Mouse (Mus musculus) ZHBTc4 (cell line): ENCODE measurements at regions not wholly inside any gene's neighbourhood (a gene's known extent, or its start where the extent isn't known, plus 50 kb on each side); places are given as distances from the start of the nearest gene placed in this dataset.

Source experiments
- DNase-seq: peaks from one replicate; pipeline ENCODE4 v3.0.0-alpha.2; 2011; ENCODE audit warnings: low read depth, low spot score

DNA sequence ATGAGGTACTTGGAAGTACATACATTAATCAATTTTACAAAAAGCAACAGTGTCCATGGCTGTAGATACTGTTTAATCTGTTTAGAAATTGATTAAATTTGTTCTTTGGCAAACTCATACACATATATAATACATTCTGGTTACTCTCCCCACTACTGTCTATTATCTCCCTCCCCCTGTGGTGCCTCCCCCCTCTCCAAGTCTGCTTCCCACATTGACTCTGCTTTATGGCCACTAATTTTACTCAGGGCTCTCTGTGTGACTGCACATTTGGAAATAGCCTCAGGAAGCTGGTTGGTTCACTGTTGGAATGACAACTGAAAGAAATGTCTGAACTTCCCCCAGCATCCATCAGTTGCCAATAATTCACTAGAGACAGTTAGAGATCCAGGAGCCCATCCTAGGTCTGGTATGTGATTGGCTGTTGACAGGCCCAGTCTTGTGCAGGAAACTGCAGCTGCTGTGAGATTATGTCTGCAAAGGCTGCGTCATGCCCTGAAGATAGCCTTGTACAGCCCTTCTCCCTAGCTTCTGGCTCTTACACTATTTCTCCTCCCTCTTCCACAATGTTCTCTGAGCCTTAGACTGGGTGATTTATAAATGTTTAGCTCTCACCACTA is 204.6 kb upstream of the Trib2 start:
- no peak for DNase-seq

DNA sequence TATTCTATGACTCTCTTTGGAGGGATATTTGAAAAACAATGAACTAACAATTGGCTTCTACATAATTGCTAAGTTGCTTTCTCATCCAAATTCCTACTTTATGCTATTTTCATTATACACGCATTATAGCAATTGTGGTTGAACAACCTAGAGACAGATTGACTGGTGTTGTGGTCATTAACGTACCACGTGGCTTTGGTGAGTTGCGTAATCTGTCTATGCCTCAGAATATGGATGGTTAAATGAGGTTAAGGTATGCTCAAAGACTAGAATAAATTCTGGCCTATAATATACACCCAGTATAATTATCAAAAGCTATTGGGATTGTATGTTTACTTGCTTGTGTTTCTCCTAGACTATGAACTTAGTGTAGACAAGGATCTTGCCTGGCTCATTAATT is 201.5 kb upstream of the Trib2 start:
- DNase-seq, result no peak

DNA sequence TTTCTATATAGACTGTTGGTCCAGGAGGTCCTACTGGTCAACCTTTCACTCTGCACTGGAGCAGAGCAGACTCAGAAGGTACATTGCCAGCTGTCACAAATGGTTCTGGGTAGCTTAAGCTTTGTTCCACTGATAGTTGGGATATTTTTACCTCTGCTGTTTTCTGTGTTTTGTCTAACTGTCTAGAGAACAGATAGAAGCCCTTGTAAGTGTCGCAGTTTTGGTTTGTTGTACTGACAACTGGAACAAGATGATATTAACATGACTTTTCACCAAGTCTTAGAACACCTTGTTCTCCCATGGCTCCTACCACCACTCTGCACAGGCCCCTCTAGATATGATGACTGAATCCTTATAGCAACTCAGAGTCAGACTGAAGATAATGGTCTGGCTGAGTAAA is 199.9 kb upstream of the Trib2 start:
- no peak for DNase-seq

DNA sequence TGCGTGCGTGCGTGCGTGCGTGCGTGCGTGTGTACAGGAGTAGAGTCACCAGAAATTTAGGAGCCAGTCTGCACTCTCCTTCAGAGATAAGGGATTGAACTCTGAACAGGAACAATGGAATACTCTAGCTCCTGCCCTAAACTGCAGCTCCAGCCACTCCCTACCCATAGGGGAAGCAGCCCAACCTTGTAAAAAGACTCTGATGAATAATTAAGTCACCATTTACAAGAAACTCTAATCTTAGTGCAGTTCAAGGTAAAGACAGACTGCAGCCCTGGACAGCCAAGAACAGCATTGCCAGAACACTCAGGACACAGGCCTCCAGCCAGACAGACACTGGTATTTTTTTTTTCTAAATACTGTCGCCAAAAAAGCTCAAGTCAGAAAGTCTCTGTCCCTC is 198.9 kb upstream of the Trib2 start:
- DNase-seq, result peak; percentile 41

DNA sequence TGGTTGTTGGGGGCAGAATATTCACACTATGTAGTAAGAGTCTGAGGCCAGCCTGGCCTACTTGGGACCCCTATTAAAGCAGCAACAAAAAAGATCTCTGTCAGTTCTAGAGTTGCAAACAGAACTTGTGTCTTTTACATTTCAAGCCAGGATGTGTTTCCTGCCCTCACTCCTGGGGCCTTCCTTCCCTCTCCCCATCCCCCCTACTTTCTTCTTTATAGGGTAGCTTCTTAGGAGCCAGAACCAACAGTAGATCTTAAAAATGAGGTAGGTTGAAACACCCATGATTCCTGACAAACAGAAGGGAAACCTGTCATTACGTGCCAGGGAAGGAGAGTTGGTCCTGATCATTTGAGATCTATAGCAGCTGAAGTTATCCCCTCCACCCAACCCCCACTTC is 198.0 kb upstream of the Trib2 start:
- DNase-seq, result no peak

DNA sequence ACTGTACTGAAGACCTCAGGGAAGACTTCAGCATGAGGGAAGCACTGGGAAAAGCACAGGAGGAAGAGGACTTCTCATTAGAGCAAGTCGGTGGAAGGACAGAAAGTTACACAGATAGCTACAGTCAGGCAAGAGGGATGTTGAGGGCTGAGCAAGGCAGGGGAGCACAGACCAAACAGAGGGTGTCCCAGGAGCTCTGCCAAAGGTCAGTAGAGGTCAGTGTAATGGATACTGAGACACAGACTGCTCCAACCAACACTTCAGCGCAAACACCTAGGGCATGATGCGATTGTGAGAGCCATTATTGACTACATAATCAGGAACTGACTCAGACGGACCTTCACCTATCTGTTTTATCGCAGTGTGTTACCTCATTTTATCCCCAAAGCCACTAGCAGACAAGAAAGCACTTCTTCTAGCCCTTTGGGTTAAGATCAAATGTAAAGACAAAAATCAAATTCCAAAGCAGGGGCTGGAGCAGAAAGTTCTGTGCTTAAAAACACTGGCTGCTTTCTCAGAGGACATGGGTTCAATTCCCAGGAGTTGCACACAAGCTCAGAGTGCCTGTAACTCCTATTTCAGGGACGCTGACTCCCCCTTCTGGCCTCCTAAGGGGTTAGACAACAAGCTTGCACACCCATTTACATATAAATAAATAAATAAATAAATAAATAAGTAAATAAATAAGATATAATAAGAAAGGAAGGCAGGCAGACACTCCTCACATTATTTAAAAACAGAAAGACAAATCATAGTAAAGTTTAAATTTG is 197.3 kb upstream of the Trib2 start:
- DNase-seq, result no peak

DNA sequence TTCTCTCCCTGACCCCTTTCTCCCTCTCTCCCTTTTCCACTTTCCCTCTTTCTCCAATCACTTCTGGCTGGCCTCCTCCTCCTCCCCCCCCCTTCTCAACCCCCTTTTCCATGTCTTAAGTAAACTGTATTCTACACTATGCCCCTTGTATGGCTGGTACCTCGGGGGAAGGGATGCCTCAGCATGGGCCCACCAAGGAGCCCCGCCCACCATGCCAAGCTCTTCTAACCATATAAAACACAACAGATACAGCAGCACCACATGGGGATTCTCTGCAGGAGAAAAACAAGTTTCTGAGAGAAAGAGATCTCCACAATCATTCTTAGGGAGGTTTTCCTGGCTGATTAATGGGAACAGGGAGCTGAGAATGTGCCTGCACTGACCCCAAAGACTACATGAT is 196.6 kb upstream of the Trib2 start:
- no peak for DNase-seq

DNA sequence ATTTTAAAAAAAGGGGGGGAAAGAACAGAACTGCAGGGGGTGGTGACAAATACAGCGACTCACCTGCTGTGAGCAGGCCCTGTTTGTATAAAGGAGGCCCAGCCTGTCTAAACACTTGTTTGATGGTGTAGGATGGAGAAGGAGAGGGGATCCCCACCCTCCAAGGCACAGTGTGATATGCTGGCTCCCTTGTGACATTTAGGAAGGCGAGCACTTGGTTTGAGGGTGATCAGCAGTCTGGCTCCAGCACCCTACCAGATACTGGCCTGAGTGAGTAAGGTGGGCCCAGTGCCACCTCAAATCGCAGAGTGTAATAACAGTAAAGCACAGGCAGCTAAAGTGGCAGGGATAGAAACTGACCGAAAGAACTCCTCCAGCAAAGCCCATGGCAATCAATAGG is 195.4 kb upstream of the Trib2 start:
- DNase-seq, result no peak

DNA sequence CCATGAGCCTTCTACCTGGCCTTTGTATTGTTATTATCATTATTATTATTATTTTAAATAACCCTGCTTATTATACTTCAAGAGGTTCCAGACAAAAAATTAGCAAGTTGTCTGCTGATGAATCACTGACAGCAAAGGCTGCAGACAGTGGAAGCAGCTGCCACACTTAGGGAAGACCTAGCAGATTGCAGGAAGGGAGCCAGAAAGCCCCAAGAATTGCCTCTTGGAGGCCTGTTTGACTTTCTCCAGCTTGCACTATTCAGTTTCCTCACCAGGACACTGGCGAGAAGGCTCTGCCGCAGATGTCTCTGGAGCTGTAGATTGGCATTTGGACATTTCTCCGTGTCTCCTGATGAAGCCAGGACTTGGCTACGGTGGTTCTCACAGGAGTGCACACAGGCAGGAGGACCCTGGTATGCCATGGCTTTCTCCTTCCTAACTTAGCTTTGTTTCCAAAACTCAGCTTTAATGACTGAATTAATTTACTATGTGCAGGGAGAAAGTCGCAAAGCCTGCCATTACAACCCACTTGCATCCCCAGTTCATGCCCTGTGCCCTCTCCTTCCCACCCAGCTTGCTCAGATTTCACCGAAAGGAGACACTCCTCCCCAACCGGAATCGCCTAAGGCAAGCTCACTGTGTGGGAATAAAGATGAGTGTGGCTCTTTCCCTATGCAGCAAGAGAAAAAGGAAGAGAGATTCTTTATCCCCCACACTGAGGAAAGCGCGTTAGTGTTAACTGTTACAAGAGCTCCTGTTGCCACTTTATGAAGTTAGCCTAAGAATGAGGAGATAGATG is 193.3 kb upstream of the Trib2 start:
- DNase-seq, result peak; percentile 61

DNA sequence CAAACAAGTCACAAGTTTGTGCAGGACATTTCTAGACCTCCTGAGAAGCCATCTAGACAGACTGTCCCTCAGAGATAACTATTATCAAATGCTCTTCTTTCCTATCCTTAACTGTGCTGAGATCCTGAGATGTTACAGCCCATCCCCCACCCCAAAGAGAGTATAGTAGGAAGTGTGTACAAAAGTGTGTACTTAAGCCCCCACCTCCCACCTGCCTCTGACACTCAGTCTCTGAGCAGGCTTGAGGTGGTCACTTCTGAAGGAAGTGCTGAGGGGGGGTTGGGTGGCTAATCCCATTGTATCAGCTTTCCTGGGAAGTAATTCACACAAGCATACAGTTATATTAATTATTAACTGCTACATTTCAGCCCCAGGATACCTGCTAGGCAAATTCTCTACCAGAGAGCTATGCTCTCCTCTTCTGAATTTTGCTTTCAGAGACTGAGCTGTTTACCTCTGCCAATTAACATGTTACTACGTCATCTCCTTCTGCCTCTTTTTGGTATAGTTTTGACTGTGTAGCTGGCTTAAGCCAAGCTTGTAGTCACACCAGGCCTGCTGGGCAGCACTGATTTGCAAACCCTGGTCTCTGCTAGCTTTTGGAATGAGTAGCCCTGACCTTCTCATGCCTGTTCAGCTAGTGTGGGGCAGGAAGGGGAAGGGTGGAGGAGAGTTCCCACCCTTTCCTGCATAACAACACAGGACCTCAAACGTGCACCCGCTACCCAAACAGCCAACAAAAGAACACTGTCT is 192.2 kb upstream of the Trib2 start:
- DNase-seq, result peak; percentile 61

DNA sequence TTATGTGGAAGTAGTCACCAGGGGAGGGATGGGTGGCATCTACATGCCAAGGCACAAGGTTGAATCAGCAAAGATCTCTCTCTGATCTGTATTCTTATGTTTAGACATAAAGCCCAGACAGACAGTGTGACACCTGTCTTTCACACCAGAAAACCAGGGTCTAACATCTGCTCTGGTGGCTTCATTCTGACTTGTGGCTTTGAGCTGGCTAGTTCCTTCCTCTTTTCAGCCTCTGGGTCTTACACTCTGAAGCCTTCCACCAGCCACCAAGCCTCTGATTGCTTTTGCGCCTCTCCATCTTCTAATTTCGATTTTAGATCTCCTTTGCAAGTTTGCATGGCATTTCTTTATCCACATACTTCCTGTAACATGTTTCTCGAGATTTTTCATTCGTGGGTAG is 191.5 kb upstream of the Trib2 start:
- DNase-seq, result no peak

DNA sequence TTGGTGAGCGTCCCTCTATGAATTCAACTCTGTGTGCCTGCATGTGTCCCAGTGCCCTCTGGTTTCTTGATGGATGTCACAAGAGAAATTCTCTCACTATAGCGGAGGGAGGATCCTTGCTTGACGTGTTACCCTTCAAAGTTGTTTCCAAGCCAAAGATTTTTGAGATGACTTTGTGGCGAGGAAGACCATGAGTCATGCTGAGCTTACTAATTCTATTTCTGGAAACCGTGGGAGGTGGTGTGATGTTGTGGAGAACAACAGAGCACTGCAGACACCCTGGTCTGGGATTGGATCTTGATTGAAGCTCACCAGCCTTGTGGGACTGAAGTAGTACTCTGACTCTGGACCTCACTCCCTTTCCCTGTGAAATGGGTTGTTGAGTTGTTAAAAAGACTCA is 190.0 kb upstream of the Trib2 start:
- DNase-seq, result no peak

DNA sequence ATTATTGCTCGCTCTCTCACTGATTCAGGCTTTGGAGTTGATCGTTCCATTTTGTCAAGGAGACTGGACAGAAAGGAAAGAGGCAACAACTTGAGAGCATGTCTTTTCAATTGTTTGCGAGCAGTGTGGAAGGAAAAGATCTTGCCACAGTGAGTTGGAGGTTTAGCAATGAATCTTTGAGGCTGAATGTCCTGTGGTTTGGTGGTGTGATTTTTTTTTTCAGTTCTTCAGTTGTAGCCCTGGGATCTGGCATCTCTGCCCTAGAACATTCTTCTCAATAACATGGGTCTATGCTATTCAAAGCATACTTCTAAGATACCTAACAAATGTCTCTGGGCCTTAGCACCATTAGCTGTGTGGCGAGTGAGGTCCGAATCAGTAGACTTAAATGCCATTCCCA is 189.6 kb upstream of the Trib2 start:
- DNase-seq, result no peak

DNA sequence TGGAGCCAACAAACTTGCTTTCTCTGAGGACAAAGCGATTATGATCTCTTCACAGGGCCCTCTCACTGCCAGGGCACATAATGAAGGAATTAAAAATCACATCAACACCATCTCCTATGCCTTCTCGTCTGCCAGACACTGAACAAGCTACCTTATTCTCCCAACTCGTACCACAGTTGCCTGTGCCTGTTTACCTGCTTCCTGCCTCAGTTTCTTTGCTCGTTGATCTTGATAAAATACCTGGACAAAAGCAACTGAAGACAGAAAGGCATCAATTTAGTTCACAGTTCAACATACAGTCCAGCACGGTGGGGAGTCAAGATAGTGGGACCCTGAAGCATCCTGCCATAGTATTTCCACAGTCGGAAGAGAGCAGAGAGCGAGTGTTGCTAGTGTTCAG is 185.1 kb upstream of the Trib2 start:
- no peak for DNase-seq

DNA sequence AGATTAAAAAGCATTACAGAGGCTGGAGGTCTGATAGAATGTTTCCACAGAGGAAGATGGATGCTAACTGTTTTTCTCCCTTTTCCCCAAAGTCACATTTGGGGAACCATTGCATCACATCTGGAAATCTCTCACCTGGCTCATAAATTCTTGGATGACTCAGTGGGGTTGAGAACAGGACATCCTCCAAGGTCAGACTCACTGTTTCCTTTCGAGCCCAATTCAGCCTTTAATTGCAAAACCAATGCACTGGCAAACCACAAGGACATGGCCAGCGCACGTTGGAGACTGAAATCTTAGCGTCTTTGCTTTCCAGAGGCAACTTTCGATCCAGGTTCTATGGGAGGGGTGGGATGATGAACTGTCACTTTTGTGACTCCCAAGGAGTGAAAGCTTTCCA is 184.5 kb upstream of the Trib2 start:
- DNase-seq, result no peak

DNA sequence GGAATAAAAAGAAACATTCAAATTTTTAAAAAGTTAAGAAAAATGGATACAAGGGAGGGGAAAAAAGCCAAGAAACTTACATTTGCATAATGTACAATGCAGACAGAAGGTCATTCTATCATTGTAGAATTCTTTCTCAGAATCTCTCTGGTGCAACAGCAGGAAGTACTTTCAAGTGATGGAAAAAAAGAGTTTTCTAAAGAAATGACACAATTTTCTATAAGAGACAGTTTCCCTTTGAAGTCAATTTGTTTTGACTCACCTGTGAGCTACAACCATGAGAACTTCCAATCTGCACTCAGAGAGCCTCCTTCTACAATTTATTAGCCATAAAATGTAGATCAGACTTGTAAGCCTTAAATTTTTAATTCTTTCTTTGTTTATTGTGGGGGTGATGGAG is 181.6 kb upstream of the Trib2 start:
- DNase-seq, result no peak

DNA sequence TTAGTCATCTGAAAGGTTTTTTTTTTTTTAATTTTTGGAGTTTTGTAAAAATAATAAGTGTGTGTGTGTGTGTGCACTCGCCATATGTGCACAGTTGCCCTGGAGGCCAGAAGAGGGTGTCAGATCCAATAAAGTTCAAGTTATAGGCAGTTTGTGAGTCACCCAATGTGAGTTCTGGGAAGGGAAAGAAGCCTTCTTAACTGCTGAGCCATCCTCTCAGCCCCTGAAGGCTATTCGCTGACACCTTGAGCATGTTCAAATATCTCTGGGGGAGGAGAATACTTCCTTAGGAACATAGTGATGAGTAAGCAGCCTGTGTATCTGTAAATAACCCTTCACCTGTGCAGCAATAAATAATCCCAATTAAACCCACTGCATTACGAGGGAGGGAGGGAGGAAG is 177.1 kb upstream of the Trib2 start:
- DNase-seq, result no peak

DNA sequence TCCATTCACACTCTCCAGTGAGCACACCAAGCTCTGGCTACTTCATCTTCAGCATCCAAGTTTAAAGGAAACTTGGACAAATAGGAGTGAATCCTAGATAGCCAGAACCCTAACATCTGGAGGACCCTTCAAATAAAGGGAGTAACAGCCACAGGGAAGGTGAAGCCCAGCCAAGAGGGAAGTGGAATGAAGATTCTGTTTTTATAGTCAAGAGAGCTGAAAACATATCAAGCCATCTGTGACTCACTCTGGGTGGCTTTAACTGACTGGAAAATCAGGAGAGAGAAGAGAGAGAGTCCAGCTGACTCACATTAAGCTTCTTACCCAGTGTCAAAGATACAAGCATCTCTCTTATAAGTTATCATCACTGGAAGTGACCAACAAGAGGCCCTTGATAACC is 169.6 kb upstream of the Trib2 start:
- no peak for DNase-seq

DNA sequence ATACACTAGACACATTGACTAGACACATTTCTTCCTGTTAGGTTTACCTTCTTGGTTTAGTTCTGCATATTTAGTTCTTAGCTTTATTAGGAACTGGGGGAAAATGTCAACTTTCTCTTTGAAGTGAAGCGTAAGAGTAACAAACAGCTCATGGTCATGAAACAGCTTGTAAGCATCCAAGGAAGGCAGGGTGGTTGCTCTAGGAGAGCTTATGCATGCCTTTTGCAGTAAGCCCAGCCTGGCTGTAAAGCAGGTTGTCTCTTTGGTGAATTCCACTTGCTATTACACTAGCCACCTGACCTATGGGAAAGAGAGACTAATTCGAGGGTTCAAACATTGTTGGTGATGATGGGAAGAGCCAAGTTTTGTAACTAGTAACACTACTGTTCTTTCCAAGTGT is 168.9 kb upstream of the Trib2 start:
- peak; percentile 14 for DNase-seq

DNA sequence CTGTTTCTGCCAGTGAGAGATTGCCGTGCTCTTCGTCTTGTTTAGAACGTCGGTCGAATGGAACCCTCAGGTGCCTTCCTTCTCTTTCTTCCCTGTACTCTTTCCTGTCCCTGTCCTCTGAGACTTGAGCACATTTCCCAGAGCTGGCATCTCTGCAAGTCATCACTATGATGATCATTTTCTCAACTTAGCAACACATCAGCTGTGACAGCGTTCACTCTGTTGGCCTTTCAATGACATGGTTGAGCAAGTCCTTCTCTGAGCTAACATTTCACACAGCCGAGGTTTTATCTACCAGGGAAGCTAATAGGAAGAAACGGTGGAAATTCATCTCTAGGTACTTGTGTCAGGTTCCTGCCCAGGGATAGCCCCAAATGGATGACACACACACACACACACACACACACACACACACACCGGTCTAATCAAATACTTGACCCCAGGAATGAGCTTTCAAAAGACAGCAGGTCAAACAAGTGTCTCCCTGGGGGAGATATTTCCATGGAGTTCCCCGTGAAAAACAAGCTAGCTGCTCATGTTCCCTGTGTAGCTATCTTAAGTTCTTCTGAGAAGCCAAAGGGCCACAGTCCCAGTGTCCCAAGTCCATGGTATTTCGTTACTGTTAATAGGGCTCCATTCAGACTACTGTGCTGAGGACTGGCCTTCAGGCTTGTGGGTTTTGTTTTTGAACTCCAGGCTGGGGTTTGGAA is 167.0 kb upstream of the Trib2 start:
- DNase-seq, result no peak

DNA sequence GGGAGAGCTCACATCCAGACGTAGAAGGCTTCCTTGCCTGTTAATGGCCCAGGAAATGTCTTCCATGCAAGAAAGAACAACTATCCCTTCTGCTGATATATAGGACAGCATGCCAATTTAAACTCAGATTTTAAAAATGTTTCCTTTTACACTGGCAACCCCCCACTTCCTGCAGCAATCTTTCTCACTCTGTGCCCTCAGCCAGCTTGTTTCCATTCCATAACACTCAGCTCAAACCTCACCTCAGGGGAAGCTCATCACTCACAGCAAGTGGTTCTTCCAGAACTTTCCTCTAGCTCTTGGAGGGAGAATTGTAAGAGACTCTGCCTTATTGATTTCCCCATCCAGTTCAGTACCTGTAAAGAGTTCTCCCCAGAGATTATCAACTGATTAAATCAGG is 165.0 kb upstream of the Trib2 start:
- no peak for DNase-seq

DNA sequence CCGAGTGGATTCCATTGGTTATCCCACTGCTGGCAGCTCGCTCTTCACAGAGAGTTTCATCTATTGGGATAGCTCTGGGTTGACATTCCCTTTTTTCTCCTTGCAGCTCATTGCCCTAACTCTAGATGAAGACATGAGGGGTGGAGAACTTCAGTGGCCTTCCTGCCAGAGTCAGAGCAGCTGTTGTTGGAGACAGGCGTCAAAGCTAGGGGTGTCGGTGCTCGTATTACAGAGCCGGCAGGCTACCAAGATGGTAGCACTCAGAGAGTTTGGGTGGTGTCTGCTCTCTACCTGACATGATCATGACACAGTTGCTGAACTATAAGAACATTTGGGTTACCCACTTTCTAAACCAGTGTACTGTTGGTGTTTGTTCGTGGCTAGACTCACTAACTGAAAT is 162.5 kb upstream of the Trib2 start:
- no peak for DNase-seq
